Mouse (Mus musculus): ENCODE measurements at regions not wholly inside any gene's neighbourhood (a gene's known extent, or its start where the extent isn't known, plus 50 kb on each side); places are given as distances from the start of the nearest gene placed in this dataset.

GRCm38 (mm10) chr2:131801212-131801611 lies 58.3 kb downstream of the Erv3 start:
- no peak overlapping the region for H3K4me3 ChIP-seq (ENCODE audit: low read depth, low read length)
- TF ChIP-seq EP300 (IDR thresholded peaks at IDR 0.05; ENCODE audit: insufficient read depth, low read depth, low read length) (no peak), CTCF (IDR thresholded peaks at IDR 0.05; ENCODE audit: low read depth, low read length) (no peak), POLR2A (IDR thresholded peaks at IDR 0.05; ENCODE audit: insufficient read depth, low read length) (no peak)
- H3K4me1 ChIP-seq (ENCODE audit: control insufficient read depth, insufficient read depth, low read length): peaks cover 2% of the 10 kb centered on the region

GRCm38 (mm10) chr2:131800126-131800894 lies 59.2 kb downstream of the Erv3 start:
- H3K9me3 ChIP-seq (replicated peaks; ENCODE audit: control insufficient read depth, insufficient read depth, low read length, poor library complexity, severe bottlenecking): no peaks in the 10 kb centered on the region; the same call in 1 of the 2 replicates
- H3K36me3 ChIP-seq (ENCODE audit: control insufficient read depth, insufficient read depth, low read length, poor library complexity, severe bottlenecking): no peaks in the 10 kb centered on the region
- H3K9ac ChIP-seq (ENCODE audit: low read depth, poor library complexity, severe bottlenecking): no peak overlapping the region
- TF ChIP-seq EP300 (IDR thresholded peaks at IDR 0.05; ENCODE audit: insufficient read depth, low read depth, low read length): no peak
- no peak for TF ChIP-seq CTCF (IDR thresholded peaks at IDR 0.05; ENCODE audit: low read depth, low read length)
- no peak for TF ChIP-seq POLR2A (IDR thresholded peaks at IDR 0.05; ENCODE audit: insufficient read depth, low read length)
- H3K27ac ChIP-seq (ENCODE audit: insufficient read depth, low read length): no peak overlapping the region
- no peaks in the 10 kb centered on the region for H3K27me3 ChIP-seq (ENCODE audit: control insufficient read depth, insufficient read depth, low read length, poor library complexity, severe bottlenecking)
- no peak overlapping the region for H3K4me3 ChIP-seq (ENCODE audit: low read depth, low read length)
- H3K4me1 ChIP-seq (ENCODE audit: control insufficient read depth, insufficient read depth, low read length): peaks cover 2% of the 10 kb centered on the region

More at GRCm38 (mm10) chr2:131801212-131801611, 58.3 kb downstream of the Erv3 start:
- Histone ChIP-seq H3K27me3 (ENCODE audit: control insufficient read depth, insufficient read depth, low read length, poor library complexity, severe bottlenecking) (no peaks in the 10 kb centered on the region), H3K27ac (ENCODE audit: insufficient read depth, low read length) (no peak overlapping the region), H3K9ac (ENCODE audit: low read depth, poor library complexity, severe bottlenecking) (no peak overlapping the region), H3K36me3 (ENCODE audit: control insufficient read depth, insufficient read depth, low read length, poor library complexity, severe bottlenecking) (no peaks in the 10 kb centered on the region), H3K9me3 (replicated peaks; ENCODE audit: control insufficient read depth, insufficient read depth, low read length, poor library complexity, severe bottlenecking) (no peaks in the 10 kb centered on the region; the same call in 1 of the 2 replicates)

- no peak overlapping the region for H3K9ac ChIP-seq (ENCODE audit: low read depth, poor library complexity, severe bottlenecking)
- no peak overlapping the region for H3K4me3 ChIP-seq (ENCODE audit: low read depth, low read length)
- no peaks in the 10 kb centered on the region; the same call in 1 of the 2 replicates for H3K9me3 ChIP-seq (replicated peaks; ENCODE audit: control insufficient read depth, insufficient read depth, low read length, poor library complexity, severe bottlenecking)
- no peak overlapping the region for H3K27ac ChIP-seq (ENCODE audit: insufficient read depth, low read length)
- H3K27me3 ChIP-seq (ENCODE audit: control insufficient read depth, insufficient read depth, low read length, poor library complexity, severe bottlenecking): no peaks in the 10 kb centered on the region
- peaks cover 2% of the 10 kb centered on the region for H3K4me1 ChIP-seq (ENCODE audit: control insufficient read depth, insufficient read depth, low read length)
- TF ChIP-seq EP300 (IDR thresholded peaks at IDR 0.05; ENCODE audit: insufficient read depth, low read depth, low read length): no peak
- TF ChIP-seq POLR2A (IDR thresholded peaks at IDR 0.05; ENCODE audit: insufficient read depth, low read length): no peak
- TF ChIP-seq CTCF (IDR thresholded peaks at IDR 0.05; ENCODE audit: low read depth, low read length): no peak
- H3K36me3 ChIP-seq (ENCODE audit: control insufficient read depth, insufficient read depth, low read length, poor library complexity, severe bottlenecking): no peaks in the 10 kb centered on the region
These were observed 60.1 kb downstream of the Erv3 start for GRCm38 (mm10) chr2:131799486-131799885.

- TF ChIP-seq POLR2A (IDR thresholded peaks at IDR 0.05; ENCODE audit: insufficient read depth, low read length) (no peak), CTCF (IDR thresholded peaks at IDR 0.05; ENCODE audit: low read depth, low read length) (no peak), EP300 (IDR thresholded peaks at IDR 0.05; ENCODE audit: insufficient read depth, low read depth, low read length) (no peak)
- H3K27ac ChIP-seq (ENCODE audit: insufficient read depth, low read length): peak overlapping the region; percentile 82; the same call in 1 of the 2 replicates
- H3K9me3 ChIP-seq (replicated peaks; ENCODE audit: control insufficient read depth, insufficient read depth, low read length, poor library complexity, severe bottlenecking): no peaks in the 10 kb centered on the region; the same call in 1 of the 2 replicates
- H3K9ac ChIP-seq (ENCODE audit: low read depth, poor library complexity, severe bottlenecking): no peak overlapping the region
- peaks cover 2% of the 10 kb centered on the region for H3K4me1 ChIP-seq (ENCODE audit: control insufficient read depth, insufficient read depth, low read length)
- H3K27me3 ChIP-seq (ENCODE audit: control insufficient read depth, insufficient read depth, low read length, poor library complexity, severe bottlenecking): no peaks in the 10 kb centered on the region
- H3K36me3 ChIP-seq (ENCODE audit: control insufficient read depth, insufficient read depth, low read length, poor library complexity, severe bottlenecking): no peaks in the 10 kb centered on the region
- no peak overlapping the region for H3K4me3 ChIP-seq (ENCODE audit: low read depth, low read length)
These were observed 62.4 kb downstream of the Erv3 start for GRCm38 (mm10) chr2:131797001-131797693.

- no peaks in the 10 kb centered on the region for H3K4me1 ChIP-seq (ENCODE audit: control insufficient read depth, insufficient read depth, low read length)
- no peak overlapping the region for H3K9ac ChIP-seq (ENCODE audit: low read depth, poor library complexity, severe bottlenecking)
- no peak for TF ChIP-seq POLR2A (IDR thresholded peaks at IDR 0.05; ENCODE audit: insufficient read depth, low read length)
- no peak for TF ChIP-seq CTCF (IDR thresholded peaks at IDR 0.05; ENCODE audit: low read depth, low read length)
- no peak for TF ChIP-seq EP300 (IDR thresholded peaks at IDR 0.05; ENCODE audit: insufficient read depth, low read depth, low read length)
- H3K36me3 ChIP-seq (ENCODE audit: control insufficient read depth, insufficient read depth, low read length, poor library complexity, severe bottlenecking): no peaks in the 10 kb centered on the region
- no peak overlapping the region for H3K4me3 ChIP-seq (ENCODE audit: low read depth, low read length)
- no peak overlapping the region for H3K27ac ChIP-seq (ENCODE audit: insufficient read depth, low read length)
- peaks cover 5% of the 10 kb centered on the region for H3K9me3 ChIP-seq (replicated peaks; ENCODE audit: control insufficient read depth, insufficient read depth, low read length, poor library complexity, severe bottlenecking)
- H3K27me3 ChIP-seq (ENCODE audit: control insufficient read depth, insufficient read depth, low read length, poor library complexity, severe bottlenecking): no peaks in the 10 kb centered on the region
These were observed 84.2 kb downstream of the Erv3 start for GRCm38 (mm10) chr2:131775381-131775780.

GRCm38 (mm10) chr2:131773691-131774090 lies 85.9 kb downstream of the Erv3 start:
- Histone ChIP-seq H3K27me3 (ENCODE audit: control insufficient read depth, insufficient read depth, low read length, poor library complexity, severe bottlenecking) (no peaks in the 10 kb centered on the region), H3K36me3 (ENCODE audit: control insufficient read depth, insufficient read depth, low read length, poor library complexity, severe bottlenecking) (no peaks in the 10 kb centered on the region)
- TF ChIP-seq EP300 (IDR thresholded peaks at IDR 0.05; ENCODE audit: insufficient read depth, low read depth, low read length) (no peak), CTCF (IDR thresholded peaks at IDR 0.05; ENCODE audit: low read depth, low read length) (no peak), POLR2A (IDR thresholded peaks at IDR 0.05; ENCODE audit: insufficient read depth, low read length) (no peak)

More at GRCm38 (mm10) chr2:131773691-131774090, 85.9 kb downstream of the Erv3 start:
- H3K9ac ChIP-seq (ENCODE audit: low read depth, poor library complexity, severe bottlenecking): no peak overlapping the region
- H3K9me3 ChIP-seq (replicated peaks; ENCODE audit: control insufficient read depth, insufficient read depth, low read length, poor library complexity, severe bottlenecking): no peaks in the 10 kb centered on the region
- H3K27ac ChIP-seq (ENCODE audit: insufficient read depth, low read length): no peak overlapping the region
- no peak overlapping the region for H3K4me3 ChIP-seq (ENCODE audit: low read depth, low read length)
- no peaks in the 10 kb centered on the region for H3K4me1 ChIP-seq (ENCODE audit: control insufficient read depth, insufficient read depth, low read length)
